Mouse (Mus musculus): ENCODE results near the gene Rbfox3.

The Rbfox3 gene

GRCm38 (mm10) chr11:118906131-118906823 lies 5.1 kb downstream of the Rbfox3 start:
- DNase-seq (ENCODE audit: low read depth, low spot score) = no peak

- no peak for DNase-seq (ENCODE audit: low read depth, low spot score)
Measured at GRCm38 (mm10) chr11:118905656-118906055, 5.7 kb downstream of the Rbfox3 start.

GRCm38 (mm10) chr11:118904253-118904652 lies 7.1 kb downstream of the Rbfox3 start:
- no peak for DNase-seq (ENCODE audit: low read depth, low spot score)

- no peak for DNase-seq (ENCODE audit: low read depth, low spot score)
Measured at GRCm38 (mm10) chr11:118899771-118900545, 11.4 kb downstream of the Rbfox3 start.

- DNase-seq (ENCODE audit: low read depth, low spot score) = no peak
Measured at GRCm38 (mm10) chr11:118898643-118899042, 12.8 kb downstream of the Rbfox3 start.

- DNase-seq (ENCODE audit: low read depth, low spot score) = no peak
Measured at GRCm38 (mm10) chr11:118898156-118898555, 13.2 kb downstream of the Rbfox3 start.

GRCm38 (mm10) chr11:118897114-118897841 lies 14.1 kb downstream of the Rbfox3 start:
- DNase-seq (ENCODE audit: low read depth, low spot score) = no peak

- DNase-seq (ENCODE audit: low read depth, low spot score) = no peak
Measured at GRCm38 (mm10) chr11:118896032-118896675, 15.2 kb downstream of the Rbfox3 start.

GRCm38 (mm10) chr11:118894835-118895234 lies 16.6 kb downstream of the Rbfox3 start:
- no peak for DNase-seq (ENCODE audit: low read depth, low spot score)

- no peak for DNase-seq (ENCODE audit: low read depth, low spot score)
Measured at GRCm38 (mm10) chr11:118894196-118894595, 17.2 kb downstream of the Rbfox3 start.

GRCm38 (mm10) chr11:118892876-118893275 lies 18.5 kb downstream of the Rbfox3 start:
- DNase-seq (ENCODE audit: low read depth, low spot score) = no peak

- DNase-seq (ENCODE audit: low read depth, low spot score) = no peak
Measured at GRCm38 (mm10) chr11:118891516-118891915, 19.9 kb downstream of the Rbfox3 start.

GRCm38 (mm10) chr11:118890992-118891398 lies 20.4 kb downstream of the Rbfox3 start:
- DNase-seq (ENCODE audit: low read depth, low spot score) = no peak

- no peak for DNase-seq (ENCODE audit: low read depth, low spot score)
Measured at GRCm38 (mm10) chr11:118890474-118890873, 20.9 kb downstream of the Rbfox3 start.

GRCm38 (mm10) chr11:118889500-118889899 lies 21.9 kb downstream of the Rbfox3 start:
- no peak for DNase-seq (ENCODE audit: low read depth, low spot score)

GRCm38 (mm10) chr11:118888426-118888825 lies 23.0 kb downstream of the Rbfox3 start:
- no peak for DNase-seq (ENCODE audit: low read depth, low spot score)

GRCm38 (mm10) chr11:118887206-118887605 lies 24.2 kb downstream of the Rbfox3 start:
- DNase-seq (ENCODE audit: low read depth, low spot score) = no peak

GRCm38 (mm10) chr11:118886269-118886965 lies 25.0 kb downstream of the Rbfox3 start:
- no peak for DNase-seq (ENCODE audit: low read depth, low spot score)

GRCm38 (mm10) chr11:118885604-118886003 lies 25.8 kb downstream of the Rbfox3 start:
- no peak for DNase-seq (ENCODE audit: low read depth, low spot score)

GRCm38 (mm10) chr11:118885135-118885534 lies 26.3 kb downstream of the Rbfox3 start:
- no peak for DNase-seq (ENCODE audit: low read depth, low spot score)

- no peak for DNase-seq (ENCODE audit: low read depth, low spot score)
Measured at GRCm38 (mm10) chr11:118883143-118883542, 28.3 kb downstream of the Rbfox3 start.

Data from 3T3-L1 (cell line).